Mouse (Mus musculus) forebrain, postnatal 0 days (tissue): Measurements from ENCODE around the gene Nipsnap1. TPM values are rescaled to one million over a fixed set of nuclear protein-coding genes. Genes with fewer than 3 reads are reported as not detected.

Experiments
- ATAC-seq: fragments of 200-750 bp; cut with Nextera tagmentation; 2 replicates; pipeline ENCODE4 v1.8.0; 2017; ENCODE audit warnings: mild to moderate bottlenecking, moderate library complexity
- DNase-seq: peaks from one replicate; pipeline ENCODE4 v3.0.0-alpha.2; 2015
- H3K27ac ChIP-seq: fragments of 300-500 bp; sonication (generic); 2 replicates; pipeline ENCODE4 v1.5.1; 2014; ENCODE audit warnings: low read depth, mild to moderate bottlenecking, antibody characterized with exemption, low read length, moderate library complexity, mixed read lengths
- H3K27me3 ChIP-seq: fragments of 300-500 bp; sonication (generic); 2 replicates; pipeline ENCODE4 v1.6.1; 2014; ENCODE audit warnings: mild to moderate bottlenecking, low read length, mixed read lengths; ENCODE audit not compliant: insufficient read depth
- H3K36me3 ChIP-seq: fragments of 300-500 bp; sonication (generic); 2 replicates; pipeline ENCODE4 v1.6.1; 2014; ENCODE audit warnings: mild to moderate bottlenecking, moderate library complexity; ENCODE audit not compliant: insufficient read depth
- H3K4me1 ChIP-seq: fragments of 300-500 bp; sonication (generic); 2 replicates; pipeline ENCODE4 v1.6.1; 2014; ENCODE audit warnings: antibody characterized with exemption; ENCODE audit not compliant: insufficient read depth
- H3K4me2 ChIP-seq: fragments of 300-500 bp; sonication (generic); 2 replicates; pipeline ENCODE4 v1.6.1; 2014; ENCODE audit warnings: low read depth, mild to moderate bottlenecking, moderate library complexity
- H3K4me3 ChIP-seq: fragments of 300-500 bp; sonication (generic); 2 replicates; pipeline ENCODE4 v1.5.1; 2014; ENCODE audit warnings: low read depth, low read length, mixed read lengths
- H3K9ac ChIP-seq: fragments of 300-500 bp; sonication (generic); 2 replicates; pipeline ENCODE4 v1.6.1; 2014; ENCODE audit warnings: mild to moderate bottlenecking
- H3K9me3 ChIP-seq: fragments of 300-500 bp; sonication (generic); 2 replicates; pipeline ENCODE4 v1.6.1; 2016; ENCODE audit warnings: low read length
- CTCF ChIP-seq: sonication (generic); IDR thresholded peaks from 2 replicates; pipeline ENCODE4 v1.5.1; 2016; ENCODE audit warnings: antibody characterized with exemption, control low read depth, low read depth
- WGBS: fragments of 180-500 bp; shearing (Covaris S2); extraction: QIAGEN DNeasy Blood & Tissue Kit; methylation state at CpG from one replicate; pipeline ENCODE4 v1.1.7; 2014; 5-methylcytosine and 5-hydroxymethylcytosine counted together
- polyA plus RNA-seq: library from polyadenylated mRNA; unstranded; fragments of >200 nt; fragmentation: Nextera tagmentation; extraction: Ambion mirVana; gene quantifications from 2 replicates; pipeline ENCODE4 v1.2.1, GENCODE M21; 2015
- total RNA-seq: library from RNA; depleted of rRNA; stranded (reverse); fragments of >200 nt; gene quantifications from 2 replicates; pipeline ENCODE4 v1.2.3, GENCODE M21; 2014

Gene Nipsnap1
- total and polyA plus RNA-seq, 2 experiments from 2014 or later, result 125 to 128 TPM

- Histone ChIP-seq H3K4me1 (no peaks in the 10 kb centered on the region), H3K36me3 (no peaks in the 10 kb centered on the region), H3K9ac (no peak overlapping the region), H3K27me3 (no peaks in the 10 kb centered on the region), H3K4me2 (no peak overlapping the region), H3K9me3 (no peaks in the 10 kb centered on the region), H3K27ac (no peak overlapping the region), H3K4me3 (no peak overlapping the region)
- 31% methylated on average over 10 of the region's 10 CpGs for WGBS
- peak; percentile 92 for TF ChIP-seq CTCF
- ATAC-seq (peak; percentile 75), DNase-seq (peak; percentile 85)
These were observed 8.0 kb upstream of the Nipsnap1 start for GRCm38 (mm10) chr11:4865645-4866251.

- no peak for TF ChIP-seq CTCF
- no peaks in the 10 kb centered on the region for H3K36me3 ChIP-seq
- H3K4me3 ChIP-seq, result peak overlapping the region; percentile 74
- peak; percentile 26 for DNase-seq
- H3K4me2 ChIP-seq, result peak overlapping the region; percentile 71
- no peaks in the 10 kb centered on the region for H3K9me3 ChIP-seq
- peak; percentile 38; the same call in 1 of the 2 replicates for ATAC-seq
- H3K27me3 ChIP-seq, result no peaks in the 10 kb centered on the region
- peaks cover 4% of the 10 kb centered on the region; the same call in 1 of the 2 replicates for H3K4me1 ChIP-seq
- H3K9ac ChIP-seq, result peak overlapping the region; percentile 76
- H3K27ac ChIP-seq, result peak overlapping the region; percentile 72
- whole genome bisulfite sequencing, result 3% methylated on average over 10 of the region's 10 CpGs
These were observed 800 bp downstream of the Nipsnap1 start for GRCm38 (mm10) chr11:4874551-4874950.

GRCm38 (mm10) chr11:4881087-4881486 is 7.3 kb downstream of the Nipsnap1 start:
- Histone ChIP-seq H3K4me2 (no peak overlapping the region), H3K36me3 (peaks cover 23% of the 10 kb centered on the region), H3K4me3 (no peak overlapping the region), H3K9me3 (no peaks in the 10 kb centered on the region), H3K27ac (no peak overlapping the region), H3K27me3 (no peaks in the 10 kb centered on the region), H3K4me1 (no peaks in the 10 kb centered on the region), H3K9ac (no peak overlapping the region)
- TF ChIP-seq CTCF, result no peak
- DNase-seq (no peak), ATAC-seq (no peak)
- 85% methylated on average over 4 of the region's 4 CpGs for WGBS

- DNase-seq (no peak), ATAC-seq (no peak)
- Histone ChIP-seq H3K9ac (no peak overlapping the region), H3K4me1 (no peaks in the 10 kb centered on the region), H3K4me2 (no peak overlapping the region), H3K27me3 (no peaks in the 10 kb centered on the region), H3K9me3 (no peaks in the 10 kb centered on the region), H3K27ac (no peak overlapping the region), H3K36me3 (peaks cover 23% of the 10 kb centered on the region), H3K4me3 (no peak overlapping the region)
- peak; percentile 44 for TF ChIP-seq CTCF
- 53% methylated on average over 14 of the region's 14 CpGs for WGBS
These were observed 9.3 kb downstream of the Nipsnap1 start for GRCm38 (mm10) chr11:4882892-4883627.

GRCm38 (mm10) chr11:4885385-4885903 is 11.7 kb downstream of the Nipsnap1 start:
- peaks cover 46% of the 10 kb centered on the region for H3K36me3 ChIP-seq
- H3K9me3 ChIP-seq, result no peaks in the 10 kb centered on the region
- TF ChIP-seq CTCF, result peak; percentile 64
- DNase-seq (peak; percentile 57), ATAC-seq (no peak)
- H3K4me3 ChIP-seq, result no peak overlapping the region
- no peaks in the 10 kb centered on the region for H3K27me3 ChIP-seq
- no peak overlapping the region for H3K9ac ChIP-seq
- no peak overlapping the region for H3K4me2 ChIP-seq
- 60% methylated on average over 2 of the region's 2 CpGs for WGBS
- no peaks in the 10 kb centered on the region for H3K4me1 ChIP-seq
- no peak overlapping the region for H3K27ac ChIP-seq

GRCm38 (mm10) chr11:4886987-4887386 is 13.2 kb downstream of the Nipsnap1 start:
- Histone ChIP-seq H3K9me3 (no peaks in the 10 kb centered on the region), H3K27me3 (no peaks in the 10 kb centered on the region), H3K27ac (no peak overlapping the region), H3K4me1 (no peaks in the 10 kb centered on the region), H3K9ac (no peak overlapping the region), H3K4me3 (no peak overlapping the region), H3K4me2 (no peak overlapping the region), H3K36me3 (peaks cover 59% of the 10 kb centered on the region)
- no peak for ATAC-seq
- DNase-seq, result no peak
- WGBS, result 91% methylated on average over 3 of the region's 3 CpGs
- TF ChIP-seq CTCF, result no peak
